7 mouse cellular contexts compared by ENCODE assay signal in the genomic region with DNA sequence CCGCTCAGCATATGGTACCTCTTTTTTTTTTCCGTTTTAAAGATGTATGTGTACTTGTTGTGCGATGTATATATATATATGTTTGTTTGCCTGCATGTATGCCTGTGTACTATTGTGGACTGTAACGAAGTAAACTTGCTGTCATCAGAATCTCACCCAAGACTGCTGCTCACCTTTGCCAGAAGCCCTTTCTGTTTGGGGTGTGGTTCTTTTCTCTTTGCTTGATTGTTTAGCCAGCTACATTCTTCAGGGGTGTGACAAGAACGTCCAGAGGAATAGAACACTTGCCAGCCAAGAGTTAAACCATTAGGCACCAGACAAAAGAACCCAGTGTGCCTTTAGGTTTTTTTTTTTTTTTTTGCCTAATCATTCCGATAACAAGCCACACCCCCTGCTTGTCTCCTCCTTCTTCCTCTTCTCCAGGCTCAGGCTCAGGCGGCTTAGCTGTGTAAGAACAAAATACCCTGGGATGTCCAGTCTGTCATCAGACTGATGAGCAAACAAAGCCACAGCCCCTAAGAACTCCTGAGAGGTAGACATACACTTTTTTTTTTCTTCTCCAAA. TPM values are rescaled to one million over a fixed set of nuclear protein-coding genes. Genes with fewer than 3 reads are reported as not detected.
DNase-seq lines count a peak whose midpoint lies in the region.

No protein-coding gene starts in this region.

- peak; percentile 56 for DNase-seq in urinary bladder, postnatal 14 days (ENCODE audit: low spot score)
- no peak for DNase-seq in urinary bladder, adult 2 months (ENCODE audit: low spot score)
- DNase-seq in c-Kit-positive CD71-positive TER-119-positive erythroid progenitor cells, embryonic 14.5 days (ENCODE audit: low spot score): peak; percentile 7
- peak; percentile 26 for DNase-seq in heart, postnatal 4 days
- DNase-seq in lung, postnatal 10 days: peak; percentile 68
- no peak for DNase-seq in right cerebral cortex, postnatal 10 days (ENCODE audit: low spot score in 2 of 2)
- no peak for DNase-seq in right cerebral cortex, postnatal 36 days (ENCODE audit: low spot score in 2 of 2)

RNA-seq across cellular contexts. Expression of a gene that starts 20.5 kb away (rescaled TPM):
- 12.3 and 14.5 TPM in 2 replicates for polyA plus RNA-seq in urinary bladder, adult 2 months (2012; rRNA removed)
- total RNA-seq in heart, postnatal 4 days (2021): 10 to 100 TPM in 1 of 2 experiments, 1 to 10 TPM in 1; 7.9 to 10.4 TPM

Comparison
In these comparisons a context has a peak if more than half of its experiments do, and no peak if none do; other contexts are left out.
1. DNase-seq: peak in urinary bladder, postnatal 14 days (single experiment), c-Kit-positive CD71-positive TER-119-positive erythroid progenitor cells, embryonic 14.5 days (single experiment), heart, postnatal 4 days (single experiment) and lung, postnatal 10 days (single experiment); none in urinary bladder, adult 2 months (single experiment), right cerebral cortex, postnatal 10 days (0 of 2) and right cerebral cortex, postnatal 36 days (0 of 2).